Mouse (Mus musculus): ENCODE results near the gene Nps. TPM values are rescaled to one million over a fixed set of nuclear protein-coding genes. Genes with fewer than 3 reads are reported as not detected.

Gene Nps
- polyA plus RNA-seq, 1 experiment from 2014 or later: not detected

DNA sequence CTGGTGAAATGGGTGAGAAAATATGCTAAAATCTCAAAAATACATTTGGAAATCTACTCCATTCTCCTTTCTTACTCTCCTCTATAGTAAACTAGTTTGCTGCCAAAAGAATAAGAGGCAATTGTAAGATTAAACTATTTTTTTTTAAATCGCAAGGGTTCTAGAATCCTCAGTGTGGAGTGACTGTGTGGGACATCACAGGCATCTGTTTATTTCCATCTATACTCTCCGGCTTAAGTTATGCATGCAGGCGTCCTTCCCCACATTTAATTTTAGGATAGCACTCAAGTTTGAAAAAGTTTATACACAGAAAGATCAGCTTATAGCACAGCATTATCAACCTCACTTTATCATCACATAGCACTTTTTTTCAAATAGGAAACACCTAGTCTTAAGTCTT is 24.7 kb downstream of the Nps start:
- ATAC-seq (replicated peaks; ENCODE audit: insufficient number of reproducible peaks, low FRiP score, low TSS enrichment, low read depth) (no peak), DNase-seq (ENCODE audit: low spot score) (no peak)
- Histone ChIP-seq H3K27me3 (ENCODE audit: control insufficient read depth, insufficient read depth, low read length) (no peaks in the 10 kb centered on the region), H3K4me3 (ENCODE audit: low read depth, low read length) (no peak overlapping the region), H3K4me1 (ENCODE audit: control insufficient read depth, insufficient read depth, low read length) (no peaks in the 10 kb centered on the region), H3K9me3 (replicated peaks; ENCODE audit: control insufficient read depth, low read length) (no peaks in the 10 kb centered on the region), H3K36me3 (replicated peaks; ENCODE audit: control insufficient read depth, insufficient read depth, low read depth, low read length) (no peaks in the 10 kb centered on the region), H3K27ac (replicated peaks; ENCODE audit: low read depth, low read length) (no peak overlapping the region), H3K4me2 (ENCODE audit: low read depth, low read length) (no peak overlapping the region), H3K9ac (replicated peaks; ENCODE audit: low read length) (no peak overlapping the region)
- 85% methylated on average over 3 of the region's 3 CpGs for WGBS

DNA sequence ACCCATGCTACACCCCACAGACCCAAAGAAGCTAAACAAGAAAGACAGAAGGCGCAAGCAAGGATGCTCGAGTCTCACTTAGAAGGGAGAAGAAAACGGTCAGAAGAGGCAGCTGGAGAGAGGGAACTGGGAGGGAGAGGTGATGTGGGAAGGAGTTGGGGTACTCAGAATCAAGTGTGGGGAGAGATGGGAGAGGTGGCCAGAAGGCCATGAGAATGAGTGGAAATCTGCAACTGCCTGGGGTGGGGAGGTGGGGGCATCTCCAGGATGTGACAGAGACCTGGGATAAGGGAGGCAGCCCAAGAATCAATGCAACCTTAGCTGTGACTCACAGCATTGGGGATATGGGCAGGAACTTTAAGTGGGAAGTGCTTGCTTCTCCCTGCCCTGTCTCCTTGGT is 31.5 kb downstream of the Nps start:
- H3K9me3 ChIP-seq (replicated peaks; ENCODE audit: control insufficient read depth, low read length): no peaks in the 10 kb centered on the region
- no peak overlapping the region for H3K4me2 ChIP-seq (ENCODE audit: low read depth, low read length)
- ATAC-seq (replicated peaks; ENCODE audit: insufficient number of reproducible peaks, low FRiP score, low TSS enrichment, low read depth): no peak
- no peak for DNase-seq (ENCODE audit: low spot score)
- H3K4me3 ChIP-seq (ENCODE audit: low read depth, low read length): no peak overlapping the region
- no peaks in the 10 kb centered on the region for H3K4me1 ChIP-seq (ENCODE audit: control insufficient read depth, insufficient read depth, low read length)
- no peak overlapping the region for H3K27ac ChIP-seq (replicated peaks; ENCODE audit: low read depth, low read length)
- 94% methylated on average over 3 of the region's 3 CpGs for WGBS
- no peak overlapping the region for H3K9ac ChIP-seq (replicated peaks; ENCODE audit: low read length)
- no peaks in the 10 kb centered on the region for H3K27me3 ChIP-seq (ENCODE audit: control insufficient read depth, insufficient read depth, low read length)
- H3K36me3 ChIP-seq (replicated peaks; ENCODE audit: control insufficient read depth, insufficient read depth, low read depth, low read length): no peaks in the 10 kb centered on the region

DNA sequence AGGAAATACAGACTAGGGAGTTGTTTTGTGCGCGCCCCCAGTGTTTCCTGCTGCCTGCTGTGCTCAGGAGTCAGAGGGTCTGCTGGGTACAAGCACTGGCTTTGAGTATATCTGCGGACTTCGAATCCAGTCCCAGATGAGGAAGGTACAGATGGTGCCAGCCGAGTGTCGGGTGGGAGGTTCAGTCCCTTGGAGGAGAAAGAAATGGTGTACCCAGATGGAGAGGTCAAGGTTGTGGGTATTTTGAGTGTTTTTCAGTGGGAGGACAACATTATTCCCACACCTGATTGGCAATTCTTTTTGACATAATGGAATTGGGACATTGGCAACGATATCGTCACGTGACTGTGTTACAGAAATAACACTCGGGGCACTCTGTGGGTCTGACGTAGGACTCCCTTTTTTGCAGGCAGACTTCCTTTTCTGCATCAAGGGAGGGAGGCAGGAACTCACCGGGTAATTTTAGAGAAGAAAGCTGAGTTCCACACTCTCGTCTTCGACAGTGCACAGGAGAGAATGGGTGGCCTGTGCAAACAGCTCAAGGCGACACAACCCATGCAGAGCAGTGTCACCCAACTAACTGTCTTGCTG is 33.2 kb downstream of the Nps start:
- Histone ChIP-seq H3K9me3 (replicated peaks; ENCODE audit: control insufficient read depth, low read length) (no peaks in the 10 kb centered on the region), H3K4me1 (ENCODE audit: control insufficient read depth, insufficient read depth, low read length) (no peaks in the 10 kb centered on the region), H3K9ac (replicated peaks; ENCODE audit: low read length) (no peak overlapping the region), H3K4me2 (ENCODE audit: low read depth, low read length) (no peak overlapping the region), H3K27me3 (ENCODE audit: control insufficient read depth, insufficient read depth, low read length) (no peaks in the 10 kb centered on the region), H3K36me3 (replicated peaks; ENCODE audit: control insufficient read depth, insufficient read depth, low read depth, low read length) (no peaks in the 10 kb centered on the region), H3K27ac (replicated peaks; ENCODE audit: low read depth, low read length) (no peak overlapping the region), H3K4me3 (ENCODE audit: low read depth, low read length) (no peak overlapping the region)
- whole genome bisulfite sequencing: 86% methylated on average over 15 of the region's 15 CpGs
- no peak for DNase-seq (ENCODE audit: low spot score)
- ATAC-seq (replicated peaks; ENCODE audit: insufficient number of reproducible peaks, low FRiP score, low TSS enrichment, low read depth): no peak

DNA sequence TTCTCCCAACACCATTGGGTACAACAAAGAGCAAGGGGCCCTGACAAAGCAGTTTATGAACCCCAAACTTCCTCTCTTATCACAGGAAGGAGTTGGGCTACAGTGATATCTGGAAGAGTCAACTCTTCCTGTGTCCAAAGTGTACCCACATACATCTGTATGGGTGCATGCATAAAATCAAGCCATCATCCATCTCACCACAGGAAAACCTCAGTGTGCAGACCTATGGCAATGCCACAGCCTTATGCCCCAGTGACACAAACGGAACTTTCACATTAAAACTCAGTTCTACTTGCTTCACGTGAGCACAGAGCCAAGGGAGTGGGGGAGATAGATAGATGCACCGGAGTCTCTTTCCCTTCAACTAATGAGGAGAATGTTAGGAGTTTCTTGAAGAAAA is 36.0 kb downstream of the Nps start:
- Histone ChIP-seq H3K9me3 (replicated peaks; ENCODE audit: control insufficient read depth, low read length) (no peaks in the 10 kb centered on the region), H3K4me1 (ENCODE audit: control insufficient read depth, insufficient read depth, low read length) (no peaks in the 10 kb centered on the region), H3K27me3 (ENCODE audit: control insufficient read depth, insufficient read depth, low read length) (no peaks in the 10 kb centered on the region), H3K27ac (replicated peaks; ENCODE audit: low read depth, low read length) (no peak overlapping the region), H3K9ac (replicated peaks; ENCODE audit: low read length) (no peak overlapping the region), H3K4me3 (ENCODE audit: low read depth, low read length) (no peak overlapping the region), H3K4me2 (ENCODE audit: low read depth, low read length) (no peak overlapping the region), H3K36me3 (replicated peaks; ENCODE audit: control insufficient read depth, insufficient read depth, low read depth, low read length) (no peaks in the 10 kb centered on the region)
- DNase-seq (ENCODE audit: low spot score) (no peak), ATAC-seq (replicated peaks; ENCODE audit: insufficient number of reproducible peaks, low FRiP score, low TSS enrichment, low read depth) (no peak)
- WGBS: 91% methylated on average over 3 of the region's 3 CpGs

DNA sequence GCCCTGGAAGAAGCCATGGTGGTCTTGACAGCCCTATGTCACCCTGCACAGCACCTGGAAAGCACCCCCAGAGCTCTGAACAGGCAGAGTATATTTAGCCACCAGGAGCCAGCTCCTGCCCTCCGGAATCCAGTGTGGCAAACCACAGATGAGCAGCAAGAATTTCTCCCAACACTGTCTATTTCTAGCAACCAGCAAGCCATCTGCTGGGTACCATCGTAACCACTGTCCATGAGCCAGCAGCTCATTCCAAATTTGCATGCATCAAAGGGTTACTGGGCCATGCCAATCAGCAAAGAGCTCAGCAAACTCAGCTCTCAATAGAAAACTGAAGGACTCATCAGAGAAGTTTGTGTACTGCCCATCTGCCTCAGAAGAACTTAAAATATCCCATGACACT is 46.0 kb downstream of the Nps start:
- no peaks in the 10 kb centered on the region for H3K27me3 ChIP-seq (ENCODE audit: control insufficient read depth, insufficient read depth, low read length)
- H3K4me1 ChIP-seq (ENCODE audit: control insufficient read depth, insufficient read depth, low read length): no peaks in the 10 kb centered on the region
- no peaks in the 10 kb centered on the region for H3K9me3 ChIP-seq (replicated peaks; ENCODE audit: control insufficient read depth, low read length)
- ATAC-seq (replicated peaks; ENCODE audit: insufficient number of reproducible peaks, low FRiP score, low TSS enrichment, low read depth) (no peak), DNase-seq (ENCODE audit: low spot score) (no peak)
- no peak overlapping the region for H3K27ac ChIP-seq (replicated peaks; ENCODE audit: low read depth, low read length)
- H3K4me3 ChIP-seq (ENCODE audit: low read depth, low read length): no peak overlapping the region
- 90% methylated on average over 2 of the region's 2 CpGs for WGBS
- no peak overlapping the region for H3K4me2 ChIP-seq (ENCODE audit: low read depth, low read length)
- H3K9ac ChIP-seq (replicated peaks; ENCODE audit: low read length): no peak overlapping the region
- H3K36me3 ChIP-seq (replicated peaks; ENCODE audit: control insufficient read depth, insufficient read depth, low read depth, low read length): no peaks in the 10 kb centered on the region

Other genes starting within 250 kb of the Nps start
- gene Foxi2, start 151.6 kb downstream of the Nps start, polyA plus RNA-seq (2014; fragmentation: Nextera tagmentation; extraction: Ambion mirVana): 0.93 and 0.97 TPM in 2 replicates